Mouse (Mus musculus) embryonic facial prominence, embryonic 10.5 days (tissue): Measurements from ENCODE around the gene Trpc2. TPM values are rescaled to one million over a fixed set of nuclear protein-coding genes. Genes with fewer than 3 reads are reported as not detected.
"Not testable (repeated sequence)": the region's sequence is repeated elsewhere in the genome, so short reads cannot be mapped to it uniquely, and the experiment has no call there.

Experiments
- DNase-seq: peaks from one replicate; pipeline ENCODE4 v3.0.0-alpha.2; 2017; ENCODE audit warnings: low spot score
- H3K27ac ChIP-seq: fragments of 300-500 bp; sonication (generic); replicated peaks from 2 replicates; pipeline ENCODE4 v1.5.1; 2016; ENCODE audit warnings: mild to moderate bottlenecking
- H3K27me3 ChIP-seq: fragments of 300-500 bp; sonication (generic); replicated peaks from 2 replicates; pipeline ENCODE4 v1.6.1; 2016; ENCODE audit warnings: low read depth, mild to moderate bottlenecking; ENCODE audit not compliant: poor library complexity, severe bottlenecking
- H3K36me3 ChIP-seq: fragments of 300-500 bp; sonication (generic); replicated peaks from 2 replicates; pipeline ENCODE4 v1.6.1; 2016; ENCODE audit warnings: mild to moderate bottlenecking, moderate library complexity
- H3K4me1 ChIP-seq: fragments of 300-500 bp; sonication (generic); 2 replicates; pipeline ENCODE4 v1.6.1; 2016
- H3K4me3 ChIP-seq: fragments of 300-500 bp; sonication (generic); 2 replicates; pipeline ENCODE4 v1.5.1; 2016; ENCODE audit warnings: mild to moderate bottlenecking, moderate library complexity
- H3K9me3 ChIP-seq: fragments of 300-500 bp; sonication (generic); 2 replicates; pipeline ENCODE4 v1.6.1; 2016; ENCODE audit warnings: mild to moderate bottlenecking
- WGBS: fragments of 180-500 bp; shearing (Covaris S2); methylation state at CpG from one replicate; pipeline ENCODE4 v1.1.7; 2016; 5-methylcytosine and 5-hydroxymethylcytosine counted together
- polyA plus RNA-seq: library from polyadenylated mRNA; unstranded; fragments of >200 nt; fragmentation: Nextera tagmentation; extraction: Ambion mirVana; gene quantifications from 2 replicates; pipeline ENCODE4 v1.2.1, GENCODE M21; 2016

The Trpc2 gene
- polyA plus RNA-seq: 0.17 TPM in 1 of 2 replicates, not detected in the other

DNA sequence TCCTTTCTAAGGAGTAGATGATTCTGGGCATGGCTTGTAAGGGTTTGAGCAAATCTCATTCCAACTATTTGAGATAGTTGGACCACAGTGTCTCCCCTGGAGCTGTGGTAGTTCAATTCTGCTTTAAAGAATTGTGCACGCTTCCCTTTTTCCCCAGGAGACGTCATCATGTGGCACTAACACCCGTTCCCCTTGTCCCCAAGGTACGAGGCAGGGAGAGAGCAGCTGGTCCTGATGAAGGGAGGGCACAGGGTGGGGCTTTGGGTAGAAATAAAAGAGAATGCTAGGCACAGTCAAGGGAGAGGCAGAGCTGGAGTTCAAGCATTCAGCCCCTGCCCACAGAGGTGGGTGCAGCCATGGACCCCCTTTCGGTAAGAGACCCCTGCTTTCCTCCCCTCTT lies at the start of gene Trpc2:
Gene Trpc2 (plus strand): TSS at position 301 of the 400 bp plus-strand sequence.
- WGBS: 88% methylated on average over 5 of the region's 5 CpGs
- H3K36me3 ChIP-seq: peaks cover 98% of the 10 kb centered on the region
- no peaks in the 10 kb centered on the region for H3K4me1 ChIP-seq
- no peak within 1 kb of the TSS for H3K4me3 ChIP-seq
- no peaks in the 10 kb centered on the region for H3K27me3 ChIP-seq
- H3K9me3 ChIP-seq: no peaks in the 10 kb centered on the region
- no peak within 1 kb of the TSS for H3K27ac ChIP-seq
- DNase-seq: no peak

DNA sequence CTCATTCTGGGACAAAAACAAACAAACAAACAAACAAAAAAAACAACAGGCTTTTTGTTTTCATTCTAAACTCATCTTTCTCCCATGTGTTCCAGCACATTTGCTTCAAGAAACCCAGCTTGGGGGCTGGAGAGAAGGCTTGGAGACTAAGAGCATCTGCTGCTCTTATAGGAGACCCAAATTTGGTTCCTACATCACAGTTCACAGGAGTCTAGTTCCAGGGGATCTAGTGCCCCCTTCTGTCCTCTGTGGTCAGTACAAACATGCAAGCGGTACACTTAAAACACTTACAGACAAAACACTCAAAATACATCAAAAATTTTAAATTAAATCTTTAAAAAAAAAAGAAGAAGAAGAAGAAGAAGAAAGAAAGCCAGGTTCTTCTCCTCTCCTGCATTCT lies 48.0 kb upstream of the Trpc2 start:
- Histone ChIP-seq H3K36me3 (peaks cover 100% of the 10 kb centered on the region), H3K27ac (no peak overlapping the region), H3K27me3 (no peaks in the 10 kb centered on the region), H3K9me3 (no peaks in the 10 kb centered on the region), H3K4me1 (no peaks in the 10 kb centered on the region), H3K4me3 (no peak overlapping the region)
- 95% methylated on average over 1 of the region's 1 CpGs for WGBS
- DNase-seq: no peak

DNA sequence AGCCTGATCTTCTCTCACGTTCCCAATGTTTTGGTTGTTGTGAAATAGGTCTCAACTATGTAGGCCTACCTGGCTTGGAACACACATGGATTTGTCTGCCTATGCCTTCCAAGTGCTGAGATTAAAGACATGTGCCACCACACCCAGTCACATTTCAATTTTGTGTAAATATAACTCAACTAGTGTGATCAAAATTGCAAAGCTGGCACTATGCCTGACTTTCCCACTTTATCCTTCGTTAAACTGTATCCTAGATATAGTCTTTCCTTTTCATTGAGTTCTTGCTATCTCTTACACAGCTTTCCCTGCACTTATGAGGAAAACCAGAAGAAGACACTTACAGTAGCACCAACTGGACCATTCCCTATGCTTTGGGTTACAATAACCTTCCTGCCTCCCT lies 47.4 kb upstream of the Trpc2 start:
- DNase-seq: no peak
- H3K4me1 ChIP-seq: no peaks in the 10 kb centered on the region
- 97% methylated on average over 2 of the region's 2 CpGs for WGBS
- H3K27me3 ChIP-seq: no peaks in the 10 kb centered on the region
- no peaks in the 10 kb centered on the region for H3K9me3 ChIP-seq
- H3K36me3 ChIP-seq: peaks cover 100% of the 10 kb centered on the region
- H3K27ac ChIP-seq: no peak overlapping the region
- no peak overlapping the region for H3K4me3 ChIP-seq

DNA sequence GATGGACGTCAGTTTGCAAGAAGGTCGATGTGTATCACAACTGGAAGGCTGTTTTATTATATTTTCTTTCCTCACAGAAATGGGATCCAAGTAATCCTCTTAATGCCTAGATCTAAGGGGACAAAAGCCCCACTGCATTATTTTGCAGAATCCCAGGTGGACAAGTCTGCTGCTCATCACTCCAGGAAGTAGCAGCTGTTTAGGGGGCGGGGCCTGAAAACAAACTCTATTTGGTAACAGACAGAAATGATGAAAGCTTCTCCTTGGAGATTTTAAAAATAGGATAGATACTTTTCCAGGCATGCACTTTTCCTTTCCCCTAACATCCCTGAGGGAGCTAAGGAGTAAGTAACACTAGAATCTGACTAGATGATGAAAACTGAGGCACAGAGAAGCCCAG lies 45.6 kb upstream of the Trpc2 start:
- WGBS: 93% methylated on average over 3 of the region's 3 CpGs

DNA sequence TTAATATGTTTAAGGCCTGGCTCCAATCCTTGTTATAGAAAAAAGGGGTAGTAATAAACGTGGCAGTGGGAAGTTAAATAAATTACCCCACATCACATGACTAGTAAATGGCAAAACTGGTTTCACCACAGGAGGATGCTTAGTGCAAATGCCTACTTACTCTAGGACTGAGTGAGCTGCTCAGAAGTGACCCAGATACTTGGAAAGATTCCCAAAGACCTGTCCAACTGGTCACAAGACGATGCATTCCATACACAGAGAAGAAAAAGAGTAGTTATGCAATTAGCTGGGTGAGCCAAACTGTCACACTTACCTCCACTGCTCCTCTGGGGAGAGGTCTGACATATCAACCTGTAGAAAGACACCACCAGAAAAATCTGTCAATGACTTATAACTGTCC lies 40.6 kb upstream of the Trpc2 start:
- Histone ChIP-seq H3K4me1 (no peaks in the 10 kb centered on the region), H3K4me3 (no peak overlapping the region), H3K9me3 (no peaks in the 10 kb centered on the region), H3K27me3 (no peaks in the 10 kb centered on the region), H3K36me3 (peaks cover 67% of the 10 kb centered on the region), H3K27ac (no peak overlapping the region)
- 90% methylated on average over 2 of the region's 2 CpGs for WGBS
- DNase-seq: no peak

More for the DNA sequence above, 45.6 kb upstream of the Trpc2 start:
- no peak for DNase-seq
- Histone ChIP-seq H3K36me3 (peaks cover 97% of the 10 kb centered on the region), H3K27me3 (no peaks in the 10 kb centered on the region), H3K9me3 (no peaks in the 10 kb centered on the region), H3K4me3 (no peak overlapping the region), H3K4me1 (no peaks in the 10 kb centered on the region), H3K27ac (no peak overlapping the region)

DNA sequence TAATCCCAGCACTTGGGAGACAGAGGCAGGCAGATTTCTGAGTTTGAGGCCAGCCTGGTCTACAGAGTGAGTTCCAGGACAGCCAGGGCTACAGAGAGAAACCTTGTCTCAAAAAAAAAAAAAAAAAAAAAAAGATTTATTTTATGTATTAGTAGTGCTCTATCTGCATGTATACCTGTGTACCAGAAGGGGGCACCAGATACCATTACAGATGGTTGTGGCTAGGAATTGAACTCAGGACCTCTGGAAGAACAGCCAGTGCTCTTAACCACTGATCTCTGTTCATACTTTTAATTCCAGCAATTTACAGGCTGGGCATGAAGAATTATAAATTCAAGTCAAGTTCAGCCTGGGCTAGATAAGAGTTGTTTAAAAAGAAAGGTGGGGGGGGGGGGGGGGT lies 34.4 kb upstream of the Trpc2 start:
- not testable (repeated sequence) for H3K4me3 ChIP-seq, DNase-seq, H3K27ac ChIP-seq, H3K9me3 ChIP-seq, H3K27me3 ChIP-seq, H3K4me1 ChIP-seq
- peaks cover 56% of the 10 kb centered on the region for H3K36me3 ChIP-seq

DNA sequence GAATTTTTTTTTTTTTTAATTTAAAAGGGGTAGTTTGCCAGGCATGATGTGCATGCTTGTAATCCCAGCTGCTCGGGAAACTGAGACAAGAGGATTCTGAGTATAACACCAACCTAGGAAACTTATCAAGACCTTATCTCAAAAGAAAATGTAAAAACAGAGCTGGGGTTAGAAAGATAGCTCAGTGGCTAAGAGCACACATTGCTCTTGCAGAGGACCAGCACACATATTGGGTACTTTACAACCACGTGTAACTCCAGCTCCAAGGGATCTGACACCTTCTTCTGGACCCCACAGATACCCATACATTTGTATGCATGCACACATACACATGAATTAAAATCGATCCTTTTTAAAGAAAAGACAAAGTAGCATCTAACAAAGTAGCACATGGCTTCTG lies 21.6 kb upstream of the Trpc2 start:
- Histone ChIP-seq H3K9me3 (no peaks in the 10 kb centered on the region), H3K27ac (no peak overlapping the region), H3K4me3 (no peak overlapping the region), H3K4me1 (peaks cover 19% of the 10 kb centered on the region), H3K27me3 (no peaks in the 10 kb centered on the region), H3K36me3 (peaks cover 56% of the 10 kb centered on the region)
- DNase-seq: no peak
- 88% methylated on average over 3 of the region's 3 CpGs for WGBS

DNA sequence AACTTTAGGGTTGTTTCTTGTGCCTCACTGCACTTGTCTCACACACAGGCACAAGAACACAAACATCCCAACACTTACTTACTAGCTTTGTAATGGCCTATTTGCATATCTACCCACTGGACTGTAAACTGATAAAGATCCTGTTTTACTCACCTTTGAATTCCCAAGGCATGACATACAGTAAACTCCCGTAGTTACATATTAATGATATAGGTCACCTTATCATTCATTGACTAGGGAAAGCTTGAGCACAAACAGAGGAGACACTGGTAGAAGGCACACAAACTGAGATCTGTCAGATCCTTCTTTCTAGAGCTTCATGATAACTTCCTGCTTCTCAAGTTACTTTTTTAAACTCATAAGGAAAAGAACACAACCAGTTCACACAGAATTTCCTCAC lies 20.7 kb upstream of the Trpc2 start:
- no peak for DNase-seq
- Histone ChIP-seq H3K4me3 (no peak overlapping the region), H3K9me3 (no peaks in the 10 kb centered on the region), H3K27ac (no peak overlapping the region), H3K4me1 (peaks cover 22% of the 10 kb centered on the region), H3K36me3 (peaks cover 48% of the 10 kb centered on the region), H3K27me3 (no peaks in the 10 kb centered on the region)
- WGBS: 87% methylated on average over 1 of the region's 1 CpGs

DNA sequence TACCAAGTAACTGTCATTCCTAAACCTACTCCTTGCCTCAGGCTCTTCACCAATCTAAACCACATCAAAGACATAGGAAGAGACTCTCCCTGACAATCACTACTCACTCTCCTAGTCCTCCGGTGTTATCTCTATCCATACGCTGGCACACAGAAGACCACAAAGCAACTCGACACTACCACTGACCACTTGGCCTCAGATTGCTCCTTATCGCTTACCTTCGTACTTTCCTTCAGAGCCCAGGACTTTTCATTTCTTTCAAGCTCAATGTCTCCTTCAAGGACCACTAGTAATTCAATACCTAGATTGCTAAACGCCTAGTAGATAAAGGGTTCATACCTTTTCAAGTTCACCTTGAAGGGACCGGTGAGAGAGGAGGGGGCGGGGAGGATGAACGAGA lies 19.0 kb upstream of the Trpc2 start:
- Histone ChIP-seq H3K4me1 (peaks cover 22% of the 10 kb centered on the region), H3K27me3 (no peaks in the 10 kb centered on the region), H3K36me3 (peaks cover 47% of the 10 kb centered on the region), H3K27ac (no peak overlapping the region), H3K9me3 (no peaks in the 10 kb centered on the region), H3K4me3 (peak overlapping the region; percentile 82)
- DNase-seq: no peak
- WGBS: 89% methylated on average over 9 of the region's 9 CpGs

DNA sequence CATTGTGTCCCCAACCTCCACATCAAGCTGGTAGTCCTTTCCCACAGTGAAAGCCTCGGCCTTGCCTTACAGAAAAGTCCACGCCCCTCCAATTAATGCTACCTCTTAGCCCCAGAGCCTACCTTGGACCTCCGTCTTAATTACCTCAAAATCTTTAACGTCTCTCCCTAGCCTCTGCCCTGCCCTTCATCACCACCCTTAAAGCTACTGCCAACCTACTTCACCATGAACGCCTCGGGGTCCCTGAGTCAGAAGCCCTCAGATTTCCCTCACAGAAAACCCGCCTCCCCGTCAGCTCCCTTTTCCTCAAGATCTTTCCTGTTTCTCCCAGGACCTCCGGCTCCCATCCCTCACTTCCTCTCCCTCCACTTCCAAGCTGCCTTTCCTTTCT lies 18.3 kb upstream of the Trpc2 start:
- DNase-seq: no peak
- H3K27ac ChIP-seq: peak overlapping the region; percentile 93

DNA sequence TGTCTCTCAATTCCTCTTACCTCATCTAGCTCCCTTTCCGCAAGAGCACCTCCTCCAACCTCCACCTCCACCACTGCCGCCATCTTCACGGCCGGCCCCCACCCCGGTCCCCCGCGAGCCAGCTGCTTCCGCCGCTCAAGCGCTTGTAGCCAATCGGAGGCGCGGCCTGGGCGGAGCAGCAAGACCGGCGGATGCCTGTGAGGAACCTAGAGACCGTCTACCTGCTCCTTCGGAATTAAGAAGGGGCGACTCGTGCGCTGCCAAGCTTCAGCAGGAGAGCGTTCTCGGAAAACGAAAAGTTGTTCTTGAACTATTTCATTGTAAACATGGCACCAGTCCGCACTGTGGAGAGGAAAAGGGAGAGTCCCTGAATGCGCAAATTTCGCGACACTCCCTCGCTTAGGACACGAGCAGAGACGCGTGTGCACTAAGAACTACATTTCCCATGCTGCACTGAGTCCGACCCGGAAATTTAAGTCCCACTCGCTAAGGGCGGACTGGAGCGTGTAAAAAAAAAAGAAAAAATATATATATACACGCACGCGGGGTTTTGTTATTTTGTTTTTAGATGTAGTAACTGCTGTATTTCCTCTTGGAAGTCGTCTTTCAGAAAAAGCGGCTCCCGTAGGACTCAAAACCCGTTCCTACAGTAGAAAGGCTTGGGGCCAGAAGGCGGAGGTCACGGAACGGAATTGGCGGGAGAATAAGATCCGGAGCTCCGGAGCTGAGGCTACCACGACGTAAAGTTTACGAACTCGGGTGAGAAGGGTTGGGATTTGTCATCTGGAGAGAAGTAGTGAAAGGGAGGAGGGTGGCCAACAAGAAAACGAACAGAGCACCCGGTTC lies 17.6 kb upstream of the Trpc2 start, which contains the start of the genes Rnf121, Xndc1 and Xntrpc:
Gene Rnf121 (minus strand): TSS at position 424 of the 846 bp plus-strand sequence.
Gene Xndc1 (plus strand): TSS at position 466 of the 846 bp plus-strand sequence.
Gene Xntrpc (plus strand): TSS at position 668 of the 846 bp plus-strand sequence.
- WGBS: under 1% methylated on average over 56 of the region's 56 CpGs
- peaks cover 45% of the 10 kb centered on the region for H3K36me3 ChIP-seq
- DNase-seq: peak; percentile 96
- H3K4me3 ChIP-seq: peak within 1 kb of the TSS; percentile 82
- H3K27me3 ChIP-seq: no peaks in the 10 kb centered on the region
- peaks cover 22% of the 10 kb centered on the region for H3K4me1 ChIP-seq
- H3K27ac ChIP-seq: peak within 1 kb of the TSS; percentile 93
- no peaks in the 10 kb centered on the region for H3K9me3 ChIP-seq

More for the DNA sequence above, 18.3 kb upstream of the Trpc2 start:
- peaks cover 45% of the 10 kb centered on the region for H3K36me3 ChIP-seq
- H3K27me3 ChIP-seq: no peaks in the 10 kb centered on the region
- peak overlapping the region; percentile 82 for H3K4me3 ChIP-seq
- WGBS: under 1% methylated on average over 9 of the region's 9 CpGs
- peaks cover 22% of the 10 kb centered on the region for H3K4me1 ChIP-seq
- no peaks in the 10 kb centered on the region for H3K9me3 ChIP-seq

DNA sequence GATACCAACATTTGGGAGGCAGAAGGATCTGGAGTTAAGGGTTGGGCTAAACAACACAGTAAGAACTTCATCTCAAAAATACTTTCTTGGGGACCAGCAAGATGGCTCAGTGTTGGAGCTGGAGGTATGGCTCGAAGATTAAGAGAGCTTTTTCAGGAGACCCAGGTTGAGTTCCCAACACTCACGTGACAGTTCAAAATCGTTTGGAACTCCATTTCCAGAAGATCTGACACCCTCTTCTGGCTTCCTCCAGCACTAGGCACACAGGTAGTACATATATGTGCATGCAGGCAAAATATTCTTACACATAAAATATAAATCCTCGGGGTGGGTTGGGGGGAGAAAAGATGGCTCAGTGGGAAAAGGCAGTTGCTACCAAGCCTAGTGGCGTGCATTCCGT lies 16.6 kb upstream of the Trpc2 start:
- Histone ChIP-seq H3K9me3 (no peaks in the 10 kb centered on the region), H3K27ac (peak overlapping the region; percentile 93), H3K4me3 (peak overlapping the region; percentile 82), H3K27me3 (no peaks in the 10 kb centered on the region), H3K36me3 (peaks cover 46% of the 10 kb centered on the region), H3K4me1 (peaks cover 22% of the 10 kb centered on the region)
- DNase-seq: no peak
- 83% methylated on average over 6 of the region's 6 CpGs for WGBS

DNA sequence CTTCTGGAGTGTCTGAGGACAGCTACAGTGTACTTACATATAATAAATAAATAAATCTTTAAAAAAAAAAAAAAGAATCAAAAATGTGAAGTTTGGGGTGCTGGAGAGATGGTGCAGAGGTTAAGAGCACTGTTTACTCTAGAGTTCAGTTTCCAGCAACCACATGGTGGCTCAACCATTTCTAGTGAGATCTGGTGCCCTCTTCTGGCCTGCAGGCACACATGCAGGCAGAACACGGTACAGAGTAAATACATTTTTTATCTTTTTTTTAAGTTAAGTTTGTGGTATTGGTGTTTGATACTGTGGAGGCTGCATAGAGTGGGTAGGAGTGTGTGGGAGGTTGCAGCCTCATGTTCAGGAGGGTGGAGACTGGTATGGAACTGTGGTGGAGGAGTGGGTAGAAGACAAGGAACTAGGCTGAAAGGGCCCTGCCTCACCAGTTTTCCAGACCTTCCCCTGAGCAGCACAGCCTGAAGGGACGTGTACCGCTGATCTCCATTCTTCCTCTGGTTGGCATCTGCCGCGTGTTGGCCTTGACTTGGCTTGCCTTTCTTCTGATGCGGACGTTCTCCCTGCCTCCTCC lies 6.1 kb upstream of the Trpc2 start:
- H3K4me1 ChIP-seq: no peaks in the 10 kb centered on the region
- no peak overlapping the region for H3K27ac ChIP-seq
- H3K36me3 ChIP-seq: peaks cover 98% of the 10 kb centered on the region
- no peaks in the 10 kb centered on the region for H3K9me3 ChIP-seq
- H3K27me3 ChIP-seq: no peaks in the 10 kb centered on the region
- 83% methylated on average over 7 of the region's 7 CpGs for WGBS
- no peak for DNase-seq
- H3K4me3 ChIP-seq: no peak overlapping the region
